Comparison of ENCODE assay signal across 7 mouse cellular contexts in genomic region chr1:193130456-193130825, GRCm38 (mm10). TPM values are rescaled to one million over a fixed set of nuclear protein-coding genes. Genes with fewer than 3 reads are reported as not detected.
DNase-seq lines count a peak whose midpoint lies in the region; ATAC-seq and TF ChIP-seq lines count a peak whose summit lies in the region.

No protein-coding gene starts in this region.

- H3K9me3 ChIP-seq in lung, postnatal 0 days (ENCODE audit: low read length), result no peaks in the 10 kb centered on the region
- H3K9me3 ChIP-seq in limb, embryonic 10.5 days (replicated peaks), result no peaks in the 10 kb centered on the region
- H3K9me3 ChIP-seq in neural tube, embryonic 15.5 days (replicated peaks), result no peaks in the 10 kb centered on the region

- peak; percentile 29 for ATAC-seq in lung, postnatal 0 days
- ATAC-seq in erythroblast, adult 5-6 weeks (replicated peaks; ENCODE audit: low FRiP score, poor library complexity, severe bottlenecking), result peak; percentile 19
- ATAC-seq in neural tube, embryonic 15.5 days (ENCODE audit: low FRiP score), result peak; percentile 68

- no peak for TF ChIP-seq CTCF in lung, postnatal 0 days (IDR thresholded peaks at IDR 0.05)

- H3K27ac ChIP-seq in lung, postnatal 0 days (ENCODE audit: low read length), result no peak overlapping the region
- peak overlapping the region; percentile 86 for H3K27ac ChIP-seq in limb, embryonic 10.5 days
- H3K27ac ChIP-seq in neural tube, embryonic 15.5 days (replicated peaks), result peak overlapping the region; percentile 73

- peak overlapping the region; percentile 88 for H3K4me3 ChIP-seq in lung, postnatal 0 days (ENCODE audit: low read depth, low read length)
- peak overlapping the region; percentile 82 for H3K4me3 ChIP-seq in limb, embryonic 10.5 days
- H3K4me3 ChIP-seq in neural tube, embryonic 15.5 days (replicated peaks), result peak overlapping the region; percentile 77

- TF ChIP-seq EP300 in lung, postnatal 0 days (IDR thresholded peaks at IDR 0.05), result no peak

- H3K4me2 ChIP-seq in lung, postnatal 0 days (replicated peaks; ENCODE audit: low read depth, low read length), result peak overlapping the region; percentile 89
- H3K4me2 ChIP-seq in neural tube, embryonic 15.5 days, result peak overlapping the region; percentile 55

- H3K4me1 ChIP-seq in lung, postnatal 0 days (ENCODE audit: insufficient read depth, low read depth, low read length), result no peaks in the 10 kb centered on the region; the same call in 1 of the 2 replicates
- H3K4me1 ChIP-seq in limb, embryonic 10.5 days, result peaks cover 11% of the 10 kb centered on the region
- peaks cover 14% of the 10 kb centered on the region for H3K4me1 ChIP-seq in neural tube, embryonic 15.5 days

- no peaks in the 10 kb centered on the region for H3K36me3 ChIP-seq in lung, postnatal 0 days (ENCODE audit: insufficient read depth, low read length)
- peaks cover 29% of the 10 kb centered on the region for H3K36me3 ChIP-seq in limb, embryonic 10.5 days
- H3K36me3 ChIP-seq in neural tube, embryonic 15.5 days, result peaks cover 15% of the 10 kb centered on the region

- peak; percentile 9 for DNase-seq in lung, postnatal 0 days (ENCODE audit: low spot score)
- no peak for DNase-seq in lung, postnatal 14 days
- no peak for DNase-seq in limb, embryonic 10.5 days (ENCODE audit: low spot score)
- no peak for DNase-seq in natural killer cell, adult 2 months (ENCODE audit: low spot score in 2 of 2)
- DNase-seq in layer of hippocampus, adult 18-20 months (ENCODE audit: low spot score in 2 of 2), result no peak

- 23% methylated on average over 11 of the region's 11 CpGs for WGBS in lung, postnatal 0 days
- WGBS in limb, embryonic 10.5 days, result 26% methylated on average over 11 of the region's 11 CpGs
- WGBS in neural tube, embryonic 15.5 days, result 21% methylated on average over 11 of the region's 11 CpGs

- no peak overlapping the region for H3K9ac ChIP-seq in lung, postnatal 0 days (replicated peaks; ENCODE audit: low read depth)
- peak overlapping the region; percentile 45 for H3K9ac ChIP-seq in neural tube, embryonic 15.5 days (replicated peaks)

- H3K27me3 ChIP-seq in lung, postnatal 0 days (replicated peaks; ENCODE audit: insufficient read depth, low read length), result no peaks in the 10 kb centered on the region
- no peaks in the 10 kb centered on the region for H3K27me3 ChIP-seq in limb, embryonic 10.5 days (ENCODE audit: low read depth, poor library complexity, severe bottlenecking)
- no peaks in the 10 kb centered on the region for H3K27me3 ChIP-seq in neural tube, embryonic 15.5 days (replicated peaks)

RNA-seq across cellular contexts. Expression of gene Diexf, which starts 0.4 kb away (rescaled TPM):
- 2.5 and 2.9 TPM in 2 replicates for polyA plus RNA-seq in lung, postnatal 0 days (2015; fragmentation: Nextera tagmentation; extraction: Ambion mirVana)
- 1.9 and 12.7 TPM in 2 replicates for total RNA-seq in erythroblast, adult 5-6 weeks (2015; ENCODE audit: low replicate concordance)
- 2.7 and 2.8 TPM in 2 replicates for total RNA-seq in erythroblast, adult 5-6 weeks (2017; ENCODE audit: low replicate concordance)
- polyA plus RNA-seq in limb, embryonic 10.5 days (2016; fragmentation: Nextera tagmentation; extraction: Ambion mirVana), result 10.1 and 11.5 TPM in 2 replicates
- polyA plus RNA-seq in neural tube, embryonic 15.5 days (2015; fragmentation: Nextera tagmentation; extraction: Ambion mirVana), result 7.8 TPM in 2 replicates
- 10 to 100 TPM; 24.4 to 26.8 TPM for total RNA-seq in layer of hippocampus, adult 18-20 months (2021)

RNA-seq across cellular contexts. Expression of gene Irf6, which starts 22.5 kb away (rescaled TPM):
- 14.3 and 17.0 TPM in 2 replicates for polyA plus RNA-seq in lung, postnatal 0 days (2015; fragmentation: Nextera tagmentation; extraction: Ambion mirVana)
- not detected in 2 replicates for total RNA-seq in erythroblast, adult 5-6 weeks (2015; ENCODE audit: low replicate concordance)
- total RNA-seq in erythroblast, adult 5-6 weeks (2017; ENCODE audit: low replicate concordance), result 0.42 TPM in 1 of 2 replicates, not detected in the other
- polyA plus RNA-seq in limb, embryonic 10.5 days (2016; fragmentation: Nextera tagmentation; extraction: Ambion mirVana), result 8.0 and 8.9 TPM in 2 replicates
- polyA plus RNA-seq in neural tube, embryonic 15.5 days (2015; fragmentation: Nextera tagmentation; extraction: Ambion mirVana), result 0.70 and 6.3 TPM in 2 replicates
- total RNA-seq in layer of hippocampus, adult 18-20 months (2021), result under 1 TPM; 0.81 to 0.92 TPM

RNA-seq across cellular contexts. Expression of gene A130010J15Rik, which starts 37.4 kb away (rescaled TPM):
- 8.3 and 8.4 TPM in 2 replicates for polyA plus RNA-seq in lung, postnatal 0 days (2015; fragmentation: Nextera tagmentation; extraction: Ambion mirVana)
- total RNA-seq in erythroblast, adult 5-6 weeks (2015; ENCODE audit: low replicate concordance), result 2.9 and 5.0 TPM in 2 replicates
- total RNA-seq in erythroblast, adult 5-6 weeks (2017; ENCODE audit: low replicate concordance), result 1.3 and 1.4 TPM in 2 replicates
- polyA plus RNA-seq in limb, embryonic 10.5 days (2016; fragmentation: Nextera tagmentation; extraction: Ambion mirVana), result 16.7 and 18.4 TPM in 2 replicates
- 9.7 and 11.8 TPM in 2 replicates for polyA plus RNA-seq in neural tube, embryonic 15.5 days (2015; fragmentation: Nextera tagmentation; extraction: Ambion mirVana)
- 1 to 10 TPM; 4.1 to 4.8 TPM for total RNA-seq in layer of hippocampus, adult 18-20 months (2021)
